Mouse (Mus musculus): Measurements from ENCODE around the gene Slc39a2.
"Not testable (repeated sequence)": the region's sequence is repeated elsewhere in the genome, so short reads cannot be mapped to it uniquely, and the experiment has no call there.

The Slc39a2 gene

DNA sequence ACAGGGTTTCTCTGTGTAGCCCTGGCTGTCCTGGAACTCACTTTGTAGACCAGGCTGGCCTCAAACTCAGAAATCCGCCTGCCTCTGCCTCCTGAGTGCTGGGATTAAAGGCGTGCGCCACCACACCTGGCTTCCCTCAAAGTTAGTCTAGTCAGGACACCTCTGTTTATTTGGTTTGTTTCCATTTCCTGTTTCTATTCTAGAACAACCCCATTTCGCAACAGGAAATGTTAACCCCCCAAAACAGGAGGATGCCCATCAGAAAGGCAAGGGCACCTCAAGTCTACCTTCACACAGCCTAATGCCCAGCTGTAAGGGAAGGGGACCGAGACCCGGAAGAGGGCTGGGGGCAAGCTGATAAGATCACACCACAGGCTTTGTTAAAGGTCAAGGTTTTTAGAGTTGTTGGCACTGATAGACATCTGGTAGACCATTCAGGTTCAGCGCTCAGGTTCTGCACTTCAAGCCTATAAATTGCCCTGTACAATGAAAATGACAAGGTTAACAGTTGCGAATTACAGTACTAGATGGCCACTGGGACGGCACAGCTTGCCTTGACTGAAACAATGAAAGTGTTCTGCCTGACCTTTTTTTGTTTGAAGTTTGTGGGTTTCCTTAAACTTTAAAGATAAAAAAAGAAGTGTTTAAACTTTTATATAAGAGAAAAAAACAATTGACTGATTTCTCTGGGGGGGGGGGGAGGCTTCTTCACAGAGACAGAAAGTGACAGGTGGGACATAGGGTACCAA is at the start of gene Slc39a2:
Slc39a2 (plus strand) TSS at position 699 of the 749 bp plus-strand sequence.
- DNase-seq (ENCODE audit: low spot score) = no peak

DNA sequence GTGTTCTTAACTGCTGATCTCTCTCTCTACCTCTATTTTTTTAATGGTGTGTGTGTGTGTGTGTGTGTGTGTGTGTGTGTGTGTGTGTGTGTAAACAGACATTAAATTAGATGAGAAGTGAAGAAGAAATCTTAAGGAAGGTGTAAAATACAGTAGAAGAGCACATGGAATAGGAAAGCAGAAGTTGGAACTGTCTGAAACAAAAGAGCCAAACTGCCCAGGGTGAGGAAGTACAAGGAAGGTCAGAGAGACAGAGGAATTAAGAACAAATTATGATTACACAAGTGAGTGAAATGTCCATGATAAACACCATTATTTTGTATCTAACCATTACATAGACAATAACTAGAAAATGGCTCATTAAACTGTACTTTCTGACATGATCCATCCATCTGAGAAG is 48.8 kb upstream of the Slc39a2 start:
- no peak for DNase-seq (ENCODE audit: low spot score)

DNA sequence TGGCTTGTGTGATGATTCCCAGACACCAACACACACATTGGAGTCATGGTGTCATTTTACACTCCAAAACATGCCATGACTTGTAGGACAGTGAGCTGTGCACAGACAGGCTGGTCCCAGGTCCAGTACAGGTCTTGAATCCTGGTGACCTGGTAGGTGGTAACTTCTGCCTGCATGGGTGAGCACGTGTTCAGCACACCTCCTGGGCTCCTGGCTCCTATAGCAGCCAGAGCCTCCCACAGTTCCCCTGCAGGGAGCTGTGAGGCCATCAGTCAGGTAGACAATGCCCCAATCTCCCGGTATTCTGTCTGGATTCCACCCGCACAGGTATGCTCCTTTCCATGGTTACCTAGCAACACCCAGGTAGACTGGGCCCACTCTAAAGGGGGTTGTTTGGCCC is 46.1 kb upstream of the Slc39a2 start:
- no peak for DNase-seq (ENCODE audit: low spot score)

DNA sequence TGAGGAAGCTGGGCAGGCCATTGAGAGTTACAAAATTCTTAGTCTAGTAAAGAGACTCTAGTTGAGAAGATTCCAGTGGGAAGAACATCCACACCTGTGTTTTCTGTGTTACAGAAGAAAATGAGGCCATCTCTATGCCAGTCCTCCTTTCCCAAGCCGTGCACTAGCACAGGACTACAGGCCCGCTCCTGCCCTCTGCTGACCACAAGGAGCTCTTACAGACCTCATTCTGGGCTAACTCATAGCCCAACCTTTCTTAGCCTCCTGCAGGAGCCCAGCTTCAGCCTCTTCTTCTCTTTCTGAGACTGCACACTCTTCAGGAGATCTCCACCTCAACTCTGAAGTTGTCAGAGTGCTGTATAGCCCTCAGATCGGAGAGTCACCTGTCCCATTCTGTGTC is 41.7 kb upstream of the Slc39a2 start:
- DNase-seq (ENCODE audit: low spot score) = not testable (repeated sequence)

DNA sequence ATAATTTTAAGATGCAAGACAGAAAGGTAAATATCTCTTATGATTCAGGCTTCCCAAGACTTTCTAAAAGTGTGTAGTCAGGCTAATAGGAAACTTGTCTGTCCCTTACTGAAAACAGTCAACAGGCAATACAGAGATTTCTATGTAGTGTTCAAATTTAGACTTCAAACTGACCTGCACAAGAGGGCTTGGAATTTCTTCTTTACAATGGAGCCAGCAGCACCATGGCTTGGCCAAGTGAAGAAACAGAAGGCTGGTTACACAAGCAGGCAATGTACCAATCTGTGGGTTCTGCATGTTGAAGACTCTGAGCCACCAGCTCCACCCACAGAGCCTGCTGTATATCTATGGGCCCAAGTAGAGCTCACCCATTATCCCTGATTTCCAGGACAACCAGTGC is 39.3 kb upstream of the Slc39a2 start, which contains the start of gene Ear6:
Ear6 (plus strand) TSS at position 301 of the 400 bp plus-strand sequence.
- no peak for DNase-seq (ENCODE audit: low spot score)

DNA sequence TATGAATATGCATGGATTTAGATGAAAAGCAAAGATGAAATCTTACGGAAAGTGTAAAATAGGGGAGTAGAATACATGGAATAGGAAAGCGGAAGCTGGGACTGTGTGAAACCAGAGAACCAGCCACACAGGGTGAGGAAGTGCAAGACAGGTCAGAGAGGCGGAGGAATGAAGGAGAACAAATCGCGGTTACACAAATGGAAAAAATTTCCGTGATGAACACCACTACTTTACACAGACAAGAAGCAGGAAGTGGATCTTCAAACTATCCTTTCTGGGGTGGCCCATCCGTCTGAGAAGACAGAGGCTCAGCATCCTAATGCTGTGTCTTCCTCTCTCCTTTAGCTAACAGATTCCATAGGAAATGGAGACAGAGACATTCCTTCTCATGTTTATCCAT is 37.4 kb upstream of the Slc39a2 start:
- not testable (repeated sequence) for DNase-seq (ENCODE audit: low spot score)

DNA sequence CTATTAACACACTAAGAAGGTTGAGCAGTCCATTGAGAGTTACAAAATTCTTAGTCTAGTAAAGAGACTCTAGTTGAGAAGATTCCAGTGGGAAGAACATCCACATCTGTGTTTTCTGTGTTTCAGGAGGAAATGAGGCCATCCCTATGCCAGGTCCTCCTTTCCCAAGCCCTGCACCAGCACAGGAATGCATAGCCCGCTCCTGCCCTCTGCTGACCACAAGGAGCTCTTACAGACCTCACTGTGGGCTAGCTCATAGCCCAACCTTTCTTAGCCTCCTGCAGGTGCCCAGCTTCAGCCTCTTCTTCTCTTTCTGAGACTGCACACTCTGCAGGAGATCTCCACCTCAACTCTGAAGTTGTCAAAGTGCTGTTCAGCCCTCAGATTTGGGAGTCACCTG is 29.1 kb upstream of the Slc39a2 start:
- peak; percentile 35 for DNase-seq (ENCODE audit: low spot score)

DNA sequence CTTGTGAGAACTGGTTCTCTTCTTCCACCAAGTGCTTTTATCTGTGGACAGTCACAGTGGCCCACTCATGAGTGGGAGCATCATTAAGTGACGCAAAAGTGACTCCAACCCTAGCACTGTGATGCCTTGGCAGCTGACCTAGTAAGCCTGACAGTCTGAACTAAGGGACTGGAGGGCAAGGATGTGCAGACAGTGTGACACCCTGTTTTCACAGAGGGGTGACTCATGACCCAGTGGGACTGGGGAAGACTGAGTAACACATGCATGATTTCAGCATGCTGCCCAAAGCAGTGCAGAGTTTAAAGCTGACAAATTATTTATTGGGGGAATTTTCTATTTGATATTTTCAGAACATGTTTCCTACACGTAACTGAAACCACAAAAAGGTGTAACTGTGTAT is 21.9 kb upstream of the Slc39a2 start:
- no peak for DNase-seq (ENCODE audit: low spot score)

DNA sequence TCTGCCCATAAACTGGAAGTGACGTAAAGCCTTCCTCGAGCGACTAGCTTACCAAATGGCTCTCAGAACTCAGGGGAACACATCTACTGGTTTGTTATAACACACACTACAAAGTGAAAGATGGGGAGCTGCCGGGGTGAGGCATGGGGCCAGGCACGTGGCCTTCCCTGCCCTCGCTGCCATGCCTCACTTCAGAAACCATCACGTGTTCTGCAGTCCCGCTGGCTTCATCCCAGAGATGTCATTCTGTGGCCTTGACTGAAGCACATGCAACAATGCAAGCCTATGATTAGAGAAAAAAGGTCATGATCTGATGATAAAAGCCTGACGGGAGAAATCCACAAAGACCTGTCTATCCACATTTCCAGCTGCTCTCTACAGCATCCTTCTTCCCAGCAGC is 20.9 kb upstream of the Slc39a2 start:
- DNase-seq (ENCODE audit: low spot score) = no peak

DNA sequence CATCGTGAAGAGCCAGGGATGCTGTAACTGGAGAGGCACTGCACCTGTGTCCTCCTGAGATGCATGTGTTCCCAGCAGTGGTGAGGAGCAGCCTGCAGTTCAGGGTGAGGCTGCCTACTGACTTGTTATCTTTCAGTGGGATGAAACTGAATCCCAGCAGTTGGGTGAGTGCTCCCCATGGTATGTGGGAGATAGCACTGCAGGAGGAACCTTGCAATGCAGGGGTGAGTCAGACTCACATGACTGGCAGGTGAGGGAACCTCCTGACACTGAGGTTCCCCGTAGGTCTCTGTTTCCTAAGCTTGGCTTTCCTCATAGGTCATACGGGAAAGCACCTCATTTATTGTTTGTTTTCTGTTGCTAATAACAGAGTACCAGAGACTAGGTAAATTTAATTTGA is 15.2 kb upstream of the Slc39a2 start:
- no peak for DNase-seq (ENCODE audit: low spot score)

DNA sequence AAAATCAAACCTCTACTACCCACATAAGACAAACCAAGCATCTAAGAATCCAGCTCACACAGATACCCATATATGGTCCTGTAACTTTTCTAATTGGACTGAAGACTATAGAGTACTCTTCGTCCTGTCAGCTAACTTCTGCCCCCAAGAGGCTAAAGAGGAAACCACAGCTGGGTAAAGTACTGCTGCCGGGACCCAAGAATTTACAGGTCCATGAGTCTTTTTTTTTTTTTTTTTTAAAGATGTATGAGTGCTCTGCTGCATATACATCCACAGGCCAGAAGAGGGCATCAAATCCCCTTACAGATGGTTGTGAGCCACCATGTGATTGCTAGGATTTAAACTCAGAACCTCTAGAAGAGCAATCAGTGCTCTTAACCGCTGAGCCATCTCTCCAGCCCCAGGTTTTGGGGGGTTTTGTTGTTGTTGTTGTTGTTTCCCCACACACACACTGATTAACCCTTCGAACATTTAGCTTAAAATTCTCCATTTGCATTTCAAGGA is 9.1 kb upstream of the Slc39a2 start:
- DNase-seq (ENCODE audit: low spot score) = peak; percentile 89

DNA sequence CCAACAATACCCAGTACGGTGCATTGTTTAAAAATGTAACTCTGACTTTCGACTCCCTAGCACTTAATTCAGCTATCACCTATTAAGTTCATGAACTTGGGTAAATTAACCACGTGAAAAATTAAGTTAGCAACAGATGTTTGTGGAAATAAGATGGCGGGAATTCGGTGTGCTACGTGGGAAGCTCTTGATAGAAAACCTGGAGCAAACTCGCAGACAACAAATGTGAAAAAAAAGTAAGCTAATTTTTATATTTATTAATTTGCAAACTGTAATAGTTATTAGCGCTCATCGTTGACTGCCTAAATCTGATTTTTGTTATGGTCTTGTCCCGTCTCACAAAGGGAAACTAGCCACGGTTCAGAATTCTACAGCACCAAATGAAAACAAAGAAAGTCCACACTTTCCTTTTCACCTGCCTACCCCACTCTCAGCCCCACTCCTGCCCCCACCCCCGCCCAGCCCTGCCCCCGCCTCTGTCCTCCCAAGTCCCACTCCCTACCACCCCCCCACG is 8.6 kb upstream of the Slc39a2 start:
- DNase-seq (ENCODE audit: low spot score) = no peak

DNA sequence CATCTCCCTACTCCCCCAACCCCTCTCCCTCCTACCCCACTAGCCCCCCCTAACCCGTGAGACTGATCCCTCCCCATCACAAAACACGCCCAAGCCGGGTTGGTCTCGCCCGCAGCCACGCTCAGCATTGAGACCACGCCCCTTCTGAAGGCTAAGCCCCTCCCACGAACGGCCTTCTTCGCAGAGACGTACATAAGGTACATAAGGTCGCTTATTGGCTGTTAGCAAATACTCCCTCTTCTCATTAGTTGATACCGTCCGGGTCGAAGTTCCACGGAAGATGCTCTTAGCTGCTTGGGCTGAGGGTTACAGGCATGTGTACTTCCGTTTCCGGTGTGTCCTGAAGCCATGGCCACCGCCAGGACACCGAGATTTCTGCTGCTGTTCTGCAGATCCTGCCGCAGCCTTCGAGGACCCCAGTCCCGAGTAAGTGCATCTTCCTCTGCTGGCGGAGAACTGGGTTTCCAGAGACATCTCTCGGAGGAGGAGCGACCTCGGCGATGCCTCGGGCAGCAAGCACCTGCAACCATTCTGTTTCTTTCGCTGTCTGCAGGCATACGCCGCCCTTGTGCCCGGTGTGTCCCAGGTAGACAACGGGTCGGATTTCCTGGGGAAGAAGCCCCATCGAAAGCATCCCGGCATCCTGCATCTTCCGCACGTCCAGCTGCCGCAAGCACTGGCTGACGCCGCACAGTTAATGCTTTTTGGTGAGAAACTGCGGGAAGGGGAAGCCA is 7.9 kb upstream of the Slc39a2 start, which contains the start of gene Mettl17:
Mettl17 (plus strand) TSS at position 245 of the 734 bp plus-strand sequence.
- peak; percentile 97 for DNase-seq (ENCODE audit: low spot score)

DNA sequence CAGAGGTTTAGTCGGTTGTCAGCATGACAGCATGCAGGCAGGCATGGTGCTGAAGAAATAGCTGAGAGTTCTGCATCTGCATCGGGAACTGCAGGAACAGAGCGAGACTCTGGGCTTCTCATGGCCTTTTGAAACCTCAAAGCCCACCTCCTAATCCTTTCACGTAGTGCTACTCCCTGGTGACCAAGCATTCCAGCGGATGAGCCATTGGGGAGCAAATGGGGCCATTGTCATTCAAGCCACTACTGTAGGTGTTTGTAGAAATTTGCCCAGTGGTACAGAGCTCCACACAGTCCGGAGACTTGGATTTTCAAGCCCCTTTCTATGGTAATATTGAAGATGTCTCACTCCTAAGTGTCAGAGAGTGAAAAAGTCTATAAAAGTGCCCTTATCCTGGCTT is 6.6 kb upstream of the Slc39a2 start:
- no peak for DNase-seq (ENCODE audit: low spot score)

DNA sequence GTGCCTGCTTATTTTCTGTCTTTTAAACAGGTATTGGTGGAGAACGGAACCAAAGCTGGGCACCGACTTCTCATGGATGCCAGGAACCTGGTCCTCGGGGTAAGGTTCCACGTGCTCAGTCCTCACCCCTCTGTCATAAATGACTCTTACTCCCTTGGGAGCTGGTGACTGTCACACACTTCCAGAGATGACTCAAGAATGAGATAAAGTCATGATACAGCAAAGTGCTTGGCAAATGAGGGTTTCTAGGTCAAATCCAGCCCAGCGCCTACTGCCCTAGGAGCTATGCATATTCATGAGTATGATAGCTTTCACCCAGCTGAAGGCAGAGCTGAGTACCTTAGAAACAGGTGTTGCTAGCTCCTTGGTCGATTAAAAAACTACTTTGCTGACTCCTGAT is 2.9 kb upstream of the Slc39a2 start:
- DNase-seq (ENCODE audit: low spot score) = no peak

DNA sequence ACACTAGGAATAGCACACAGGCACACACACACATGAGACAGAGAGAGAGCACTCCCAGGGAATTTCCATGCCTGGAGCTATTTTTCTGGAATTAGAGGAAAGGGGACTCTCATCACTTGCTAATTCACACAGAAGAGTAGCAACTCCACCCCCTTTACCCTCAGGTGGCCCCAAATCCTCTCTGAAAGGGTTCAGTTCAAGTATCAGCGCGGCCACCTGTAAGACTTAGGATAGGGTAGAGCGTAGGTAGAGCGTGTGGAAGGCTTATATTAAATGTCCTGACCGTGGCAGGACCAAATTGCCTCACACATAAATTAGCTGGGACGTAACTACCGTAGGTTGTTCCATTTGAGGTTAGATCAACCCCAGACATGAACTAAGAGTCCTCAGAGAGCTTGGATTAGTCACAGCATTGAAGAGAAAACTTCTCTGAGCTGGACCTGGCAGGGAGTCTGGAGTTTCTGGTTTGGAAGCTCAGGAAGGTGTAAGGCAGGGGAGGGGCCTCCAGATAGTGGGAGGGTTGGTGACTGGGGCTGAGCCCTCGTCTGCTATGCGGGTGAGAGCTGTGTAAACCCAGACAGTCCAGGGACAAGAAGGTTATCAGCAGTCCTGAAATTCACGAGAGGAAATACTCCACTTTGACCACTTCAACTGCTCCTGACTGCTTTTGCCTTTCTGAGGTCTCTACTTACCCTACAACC is 555 bp downstream of the Slc39a2 start:
- peak; percentile 42 for DNase-seq (ENCODE audit: low spot score)

DNA sequence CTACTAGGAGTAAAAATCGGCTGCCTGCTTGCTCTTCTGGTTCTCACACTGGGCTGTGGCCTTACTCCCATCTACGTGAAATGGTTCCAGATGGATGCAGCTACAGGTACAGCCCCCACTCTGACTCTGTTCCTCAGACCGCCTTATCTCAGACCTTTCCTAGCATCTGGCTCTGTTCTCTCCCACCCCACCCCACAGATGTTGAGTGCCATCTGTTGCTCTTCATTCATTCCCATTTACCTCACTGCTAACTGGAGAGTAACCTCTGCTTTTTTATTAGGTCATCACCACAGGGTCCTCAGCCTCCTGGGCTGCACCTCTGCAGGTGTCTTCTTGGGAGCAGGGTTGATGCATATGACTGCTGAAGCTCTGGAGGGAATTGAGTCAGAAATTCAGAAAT is 1.1 kb downstream of the Slc39a2 start:
- DNase-seq (ENCODE audit: low spot score) = no peak

DNA sequence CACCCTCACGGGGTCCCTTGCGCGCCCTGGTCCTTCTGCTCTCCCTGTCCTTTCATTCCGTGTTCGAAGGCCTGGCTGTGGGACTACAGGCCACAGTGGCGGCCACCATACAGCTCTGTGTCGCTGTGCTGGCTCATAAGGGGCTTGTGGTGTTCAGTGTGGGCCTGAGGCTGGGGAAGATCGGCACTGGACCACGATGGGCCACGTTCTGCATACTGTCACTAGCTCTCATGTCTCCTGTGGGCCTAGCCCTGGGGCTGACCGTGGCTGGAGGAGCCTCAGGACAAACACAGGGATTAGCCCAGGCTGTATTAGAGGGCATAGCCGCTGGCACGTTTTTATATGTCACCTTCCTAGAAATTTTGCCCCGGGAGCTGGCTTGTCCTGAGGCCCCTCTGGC is 2.4 kb downstream of the Slc39a2 start:
- DNase-seq (ENCODE audit: low spot score) = no peak

DNA sequence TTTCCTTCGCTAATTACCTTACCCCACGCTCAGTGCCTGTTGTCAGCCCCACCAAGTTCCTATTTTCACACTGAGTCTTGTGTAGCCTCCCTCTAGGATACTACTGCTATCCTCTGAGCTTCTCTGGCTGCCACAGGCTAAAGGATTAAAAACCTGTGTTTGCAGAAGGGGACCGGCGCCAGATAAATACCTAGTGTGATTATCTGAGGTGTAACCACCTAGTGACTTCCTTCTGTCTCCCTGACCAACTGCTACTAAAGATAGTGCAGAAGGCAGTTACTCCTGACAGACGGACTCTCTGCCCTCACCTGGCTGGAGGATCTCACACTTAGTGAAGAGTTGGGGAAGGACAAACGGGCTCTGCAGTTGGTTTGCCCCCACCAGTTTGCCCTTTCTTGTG is 3.3 kb downstream of the Slc39a2 start:
- DNase-seq (ENCODE audit: low spot score) = no peak

DNA sequence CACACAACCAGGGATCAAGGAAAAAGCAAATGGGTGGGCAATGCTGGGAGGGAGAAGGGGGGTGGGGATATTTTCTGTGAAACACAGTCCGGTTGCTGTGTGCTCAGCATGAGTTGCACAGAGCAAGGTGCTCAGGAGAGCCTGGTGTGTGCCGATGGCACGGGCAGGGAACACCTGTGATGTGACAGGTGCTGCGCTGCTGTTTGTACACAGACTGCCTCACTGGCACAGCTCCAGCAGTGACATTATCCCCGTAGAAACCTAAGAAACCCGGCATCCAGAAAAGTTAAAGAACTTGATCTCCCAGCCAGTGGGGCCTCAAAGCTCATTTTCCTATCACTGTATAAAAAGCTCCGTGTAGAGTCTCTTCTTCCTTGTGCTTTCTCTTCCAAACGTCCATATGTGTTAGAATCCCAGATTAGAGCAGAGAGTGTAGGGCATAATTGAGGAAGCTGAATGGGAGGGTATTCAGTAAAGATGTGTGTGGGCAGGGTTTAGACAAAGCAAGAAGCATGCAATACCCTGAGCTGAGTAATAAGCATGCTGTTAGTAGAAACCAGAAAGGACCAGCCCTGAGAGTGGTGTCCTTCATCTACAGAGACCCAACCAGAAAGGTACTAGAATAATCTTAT is 4.0 kb downstream of the Slc39a2 start:
- no peak for DNase-seq (ENCODE audit: low spot score)

DNA sequence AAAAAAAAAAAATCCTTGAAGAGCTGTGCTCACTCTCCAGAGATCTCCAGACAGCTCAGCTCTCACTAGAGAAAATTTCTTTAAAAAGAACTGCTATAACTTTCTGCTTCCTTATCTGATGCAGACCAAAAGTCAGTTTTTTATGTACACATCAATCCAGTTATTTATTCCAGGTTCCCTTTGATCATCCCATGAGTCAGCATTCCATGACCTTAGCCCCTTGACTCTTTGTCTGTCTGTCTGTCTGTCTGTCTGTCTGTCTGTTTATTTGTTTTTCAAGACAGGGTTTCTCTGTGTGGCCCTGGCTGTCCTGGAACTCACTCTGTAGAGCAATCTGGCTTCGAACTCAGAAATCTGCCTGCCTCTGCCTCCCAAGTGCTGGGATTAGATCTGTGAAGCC is 6.7 kb downstream of the Slc39a2 start:
- no peak for DNase-seq (ENCODE audit: low spot score)

All from urinary bladder, postnatal 14 days (tissue).